Mouse (Mus musculus): ENCODE results near the gene Gtf3c6. TPM values are rescaled to one million over a fixed set of nuclear protein-coding genes. Genes with fewer than 3 reads are reported as not detected.

The Gtf3c6 gene
- polyA plus RNA-seq (2015; fragmentation: Illumina TruSeq; extraction: RNeasy Lipid Tissue Mini Kit (QIAGEN cat#74804); ENCODE audit: insufficient read depth, low replicate concordance) = 95.1 TPM

DNA sequence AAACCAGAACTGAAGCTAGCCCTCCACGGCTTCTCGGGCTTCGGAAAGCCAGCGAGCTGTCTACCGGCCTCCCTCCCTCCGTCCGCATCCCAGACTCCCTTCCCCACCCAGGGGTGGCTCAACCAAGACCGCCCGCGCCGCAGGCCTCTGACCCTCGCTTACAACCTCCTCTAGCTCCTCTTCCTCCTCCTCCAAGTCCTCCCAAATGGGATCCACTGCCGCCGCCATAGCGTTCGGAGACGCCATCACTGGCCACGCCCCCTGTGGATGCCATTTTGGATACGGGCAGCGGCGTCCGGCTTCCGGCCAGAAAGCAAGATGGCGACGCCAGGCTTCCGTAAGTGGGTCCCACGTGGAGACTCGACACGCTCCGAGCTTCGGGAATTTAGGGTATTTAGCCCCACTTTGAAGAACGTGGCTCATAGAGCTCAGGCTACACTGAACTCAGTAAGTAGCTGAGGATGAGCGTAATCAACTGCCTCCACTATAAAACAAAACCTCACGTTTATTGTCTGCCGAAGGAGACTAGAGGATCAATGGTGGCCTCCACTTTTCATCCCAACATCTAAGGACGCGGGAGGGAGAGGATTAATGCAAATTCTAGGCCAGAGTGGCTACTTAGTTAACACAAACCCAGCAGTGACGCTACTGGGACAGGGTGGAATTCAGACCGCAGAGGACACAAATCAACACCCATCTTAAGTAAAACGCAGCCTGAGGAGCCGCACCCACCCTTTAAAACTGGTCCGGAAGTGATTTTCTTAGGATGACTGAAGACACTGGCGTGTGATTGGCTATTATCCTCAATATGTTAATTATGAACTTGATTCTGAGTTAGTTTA lies at the start of gene Gtf3c6:
Gene Gtf3c6, minus strand, starts transcription at position 695 of the 842 bp plus-strand sequence.

GRCm38 (mm10) chr10:40302140-40302985 lies 44.5 kb upstream of the Gtf3c6 start, which contains the start of gene Amd1:
TSS of gene Amd1 (minus strand) at chr10:40302186.

DNA sequence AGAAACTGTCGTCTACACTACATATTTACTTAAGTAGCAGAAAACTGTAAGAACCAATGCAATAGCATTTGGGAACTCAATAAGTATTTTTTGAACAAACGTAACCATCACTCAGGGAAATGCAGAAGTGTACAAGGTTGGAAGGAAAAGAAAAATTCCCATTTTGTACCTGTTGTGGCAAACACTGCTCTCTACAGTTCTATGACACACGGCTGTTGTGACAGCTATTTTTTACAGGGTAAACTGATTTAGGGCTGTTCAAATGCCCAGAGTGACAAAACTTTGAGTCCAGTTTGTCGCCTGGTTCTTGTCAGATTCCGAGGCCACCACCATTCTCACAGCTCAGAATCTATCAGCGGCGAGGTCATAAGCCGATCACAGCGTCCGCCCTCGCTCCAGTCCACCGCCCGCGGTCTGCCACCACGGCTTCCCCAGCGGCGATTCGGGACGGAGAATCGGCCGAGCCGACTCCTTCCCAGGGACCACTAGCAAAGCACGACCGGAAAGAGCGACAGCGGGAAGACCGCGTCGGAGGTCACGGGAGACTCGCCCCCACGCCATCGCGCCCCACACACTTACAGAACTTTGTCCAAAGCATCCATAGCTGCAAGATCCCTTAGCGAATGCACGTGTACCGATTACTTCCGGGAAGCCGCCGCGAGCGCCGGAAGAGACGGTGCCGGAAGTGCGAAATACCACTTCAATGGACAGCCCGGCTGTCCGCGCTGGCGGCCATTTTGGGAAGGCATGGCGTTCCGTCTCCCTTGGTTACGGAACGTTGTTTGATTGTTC lies 11.3 kb downstream of the Gtf3c6 start, which contains the start of gene Rpf2:
Gene Rpf2, minus strand, starts transcription at position 663 of the 792 bp plus-strand sequence.

Other genes starting within 250 kb of the Gtf3c6 start
- gene Mfsd4b1, start 232.8 kb downstream of the Gtf3c6 start, polyA plus RNA-seq (2015; fragmentation: Illumina TruSeq; extraction: RNeasy Lipid Tissue Mini Kit (QIAGEN cat#74804); ENCODE audit: insufficient read depth, low replicate concordance) = not detected
- 16.8 TPM for gene Slc16a10, start 115.8 kb downstream of the Gtf3c6 start, polyA plus RNA-seq (2015; fragmentation: Illumina TruSeq; extraction: RNeasy Lipid Tissue Mini Kit (QIAGEN cat#74804); ENCODE audit: insufficient read depth, low replicate concordance)
- 67.0 TPM for gene Rpf2, start 11.1 kb downstream of the Gtf3c6 start, polyA plus RNA-seq (2015; fragmentation: Illumina TruSeq; extraction: RNeasy Lipid Tissue Mini Kit (QIAGEN cat#74804); ENCODE audit: insufficient read depth, low replicate concordance)
- 97.7 TPM for gene Amd1, start 44.1 kb upstream of the Gtf3c6 start, polyA plus RNA-seq (2015; fragmentation: Illumina TruSeq; extraction: RNeasy Lipid Tissue Mini Kit (QIAGEN cat#74804); ENCODE audit: insufficient read depth, low replicate concordance)
- 53.6 TPM for gene Cdk19, start 81.5 kb upstream of the Gtf3c6 start, polyA plus RNA-seq (2015; fragmentation: Illumina TruSeq; extraction: RNeasy Lipid Tissue Mini Kit (QIAGEN cat#74804); ENCODE audit: insufficient read depth, low replicate concordance)